Mouse (Mus musculus) heart, postnatal 0 days (tissue): ENCODE results near the gene Dnah3.

Experiments used
- CTCF ChIP-seq: IDR thresholded peaks from 2 replicates; pipeline ENCODE4 v1.5.1; 2016; ENCODE audit warnings: antibody characterized with exemption, control low read depth, low read depth
- EP300 ChIP-seq: IDR thresholded peaks from 2 replicates; pipeline ENCODE4 v1.6.1; 2016; ENCODE audit warnings: antibody characterized with exemption, low read depth

- TF ChIP-seq CTCF (no peak), EP300 (no peak)
Measured at GRCm38 (mm10) chr7:120128951-120129350, 33.9 kb upstream of the Dnah3 start.
